Mouse (Mus musculus) CH12.LX (cell line): ENCODE data around the gene Mb.
A peak's percentile ranks its signal among the peaks of the same experiment; 100 is the strongest.

ENCODE experiments used
- CTCF ChIP-seq, 2 experiments: IDR thresholded peaks in 1 of 2; conservative IDR thresholded peaks in 1 of 2; 2 replicates each; pipeline ENCODE4 v1.5.1; 2011 to 2012; ENCODE audit warnings: low read depth in 2 of 2, low read length in 2 of 2, improper control_type of control experiment in 1 of 2, inconsistent platforms in 1 of 2, mild to moderate bottlenecking in 1 of 2, moderate library complexity in 1 of 2
- MYC ChIP-seq: IDR thresholded peaks from 2 replicates; pipeline ENCODE4 v1.6.1; 2011; ENCODE audit warnings: low read depth, mild to moderate bottlenecking, improper control_type of control experiment, low read length
- POLR2A ChIP-seq: IDR thresholded peaks from 2 replicates; pipeline ENCODE4 v1.6.1; 2011; ENCODE audit warnings: low read depth, mild to moderate bottlenecking, improper control_type of control experiment, low read length

DNA sequence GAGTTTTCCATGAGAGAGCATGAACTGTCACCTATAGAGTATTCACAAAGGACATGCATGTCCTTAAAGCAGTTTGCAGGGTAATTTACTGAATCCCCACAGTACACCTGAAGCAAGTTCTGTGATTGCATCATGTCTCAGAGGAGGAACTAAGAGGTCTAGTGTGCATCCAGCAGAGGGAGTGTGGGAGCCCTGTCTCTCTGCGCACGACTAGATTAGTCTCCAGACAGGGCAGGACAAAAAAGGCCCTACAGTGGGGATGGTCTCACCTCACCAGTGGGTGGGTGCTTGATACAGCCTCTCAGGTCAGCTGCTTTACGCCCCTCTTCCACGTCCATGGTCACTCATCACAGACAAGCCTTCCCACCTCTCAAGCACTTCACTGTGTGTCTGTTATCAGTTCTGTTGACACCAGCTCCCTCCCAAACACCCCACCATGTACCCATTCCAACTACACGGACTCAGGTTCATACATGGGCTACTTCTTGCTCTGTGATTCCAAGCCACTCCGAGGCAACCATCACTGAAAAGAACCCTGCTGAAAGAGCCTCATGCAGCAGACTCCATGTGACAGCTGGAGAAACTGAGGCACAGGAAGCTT lies 31.6 kb downstream of the Mb start:
- no peak for TF ChIP-seq POLR2A
- TF ChIP-seq MYC, result no peak
- TF ChIP-seq CTCF (conservative IDR thresholded peaks at IDR 0.05 in 1 of 2, IDR thresholded peaks at IDR 0.05 in 1 of 2; ENCODE audit: low read depth in 2 of 2, low read length in 2 of 2), result peak; percentile 14 to 65; a peak in 2 of 4 replicates
